Mouse (Mus musculus): ENCODE measurements around the gene Dcbld1.

GRCm38 (mm10) chr10:52278866-52279265, 45.4 kb downstream of the Dcbld1 start:
- no peak for TF ChIP-seq CTCF (IDR thresholded peaks at IDR 0.05; ENCODE audit: low read depth)
- no peak for TF ChIP-seq EP300 (IDR thresholded peaks at IDR 0.05; ENCODE audit: low read depth)
